Mouse (Mus musculus) limb, embryonic 10.5 days (tissue): ENCODE data around the gene Taf12. TPM values are rescaled to one million over a fixed set of nuclear protein-coding genes. Genes with fewer than 3 reads are reported as not detected.

Source experiments
- DNase-seq: peaks from one replicate; pipeline ENCODE4 v3.0.0-alpha.2; 2017; ENCODE audit warnings: low spot score
- H3K27ac ChIP-seq: fragments of 300-500 bp; sonication (generic); 2 replicates; pipeline ENCODE4 v1.5.1; 2016; ENCODE audit warnings: mild to moderate bottlenecking
- H3K27me3 ChIP-seq: fragments of 300-500 bp; sonication (generic); 2 replicates; pipeline ENCODE4 v1.6.1; 2016; ENCODE audit warnings: low read depth, mild to moderate bottlenecking; ENCODE audit not compliant: poor library complexity, severe bottlenecking
- H3K36me3 ChIP-seq: fragments of 300-500 bp; sonication (generic); 2 replicates; pipeline ENCODE4 v1.6.1; 2016; ENCODE audit warnings: mild to moderate bottlenecking, moderate library complexity
- H3K4me1 ChIP-seq: fragments of 300-500 bp; sonication (generic); 2 replicates; pipeline ENCODE4 v1.6.1; 2016
- H3K4me3 ChIP-seq: fragments of 300-500 bp; sonication (generic); 2 replicates; pipeline ENCODE4 v1.5.1; 2016; ENCODE audit warnings: mild to moderate bottlenecking, moderate library complexity
- H3K9me3 ChIP-seq: fragments of 300-500 bp; sonication (generic); replicated peaks from 2 replicates; pipeline ENCODE4 v1.6.1; 2016; ENCODE audit warnings: mild to moderate bottlenecking
- WGBS: fragments of 180-500 bp; shearing (Covaris S2); methylation state at CpG from one replicate; pipeline ENCODE4 v1.1.7; 2016; 5-methylcytosine and 5-hydroxymethylcytosine counted together
- polyA plus RNA-seq: library from polyadenylated mRNA; unstranded; fragments of >200 nt; fragmentation: Nextera tagmentation; extraction: Ambion mirVana; gene quantifications from 2 replicates; pipeline ENCODE4 v1.2.1, GENCODE M21; 2016

The Taf12 gene
- polyA plus RNA-seq: 60.9 and 62.9 TPM in 2 replicates

GRCm38 (mm10) chr4:132274156-132274862 is at the start of gene Taf12:
TSS of gene Taf12 (plus strand) at chr4:132274375.
- Histone ChIP-seq H3K36me3 (peaks cover 3% of the 10 kb centered on the region; the same call in 1 of the 2 replicates), H3K27me3 (no peaks in the 10 kb centered on the region), H3K4me3 (peak within 1 kb of the TSS; percentile 78), H3K27ac (peak within 1 kb of the TSS; percentile 89), H3K4me1 (peaks cover 12% of the 10 kb centered on the region), H3K9me3 (no peaks in the 10 kb centered on the region)
- under 1% methylated on average over 48 of the region's 48 CpGs for WGBS
- peak; percentile 97 for DNase-seq

- Histone ChIP-seq H3K27ac (no peak overlapping the region), H3K4me1 (no peaks in the 10 kb centered on the region), H3K36me3 (peaks cover 99% of the 10 kb centered on the region), H3K27me3 (no peaks in the 10 kb centered on the region), H3K4me3 (no peak overlapping the region), H3K9me3 (no peaks in the 10 kb centered on the region)
- WGBS: 95% methylated on average over 5 of the region's 5 CpGs
- DNase-seq: no peak
Measured at GRCm38 (mm10) chr4:132230422-132230821, 43.8 kb upstream of the Taf12 start.

GRCm38 (mm10) chr4:132234710-132235109 is 39.5 kb upstream of the Taf12 start:
- no peaks in the 10 kb centered on the region for H3K4me1 ChIP-seq
- H3K9me3 ChIP-seq: no peaks in the 10 kb centered on the region
- no peaks in the 10 kb centered on the region for H3K27me3 ChIP-seq
- no peak overlapping the region for H3K4me3 ChIP-seq
- WGBS: 95% methylated on average over 8 of the region's 8 CpGs
- no peak for DNase-seq
- H3K36me3 ChIP-seq: peaks cover 100% of the 10 kb centered on the region
- no peak overlapping the region for H3K27ac ChIP-seq

GRCm38 (mm10) chr4:132238356-132238755 is 35.8 kb upstream of the Taf12 start:
- no peak overlapping the region for H3K27ac ChIP-seq
- no peak overlapping the region for H3K4me3 ChIP-seq
- no peaks in the 10 kb centered on the region for H3K9me3 ChIP-seq
- WGBS: 91% methylated on average over 4 of the region's 4 CpGs
- H3K36me3 ChIP-seq: peaks cover 99% of the 10 kb centered on the region
- no peaks in the 10 kb centered on the region for H3K4me1 ChIP-seq
- DNase-seq: no peak
- no peaks in the 10 kb centered on the region for H3K27me3 ChIP-seq

GRCm38 (mm10) chr4:132240367-132240766 is 33.8 kb upstream of the Taf12 start:
- peaks cover 95% of the 10 kb centered on the region for H3K36me3 ChIP-seq

GRCm38 (mm10) chr4:132241208-132241607 is 33.0 kb upstream of the Taf12 start:
- Histone ChIP-seq H3K27me3 (no peaks in the 10 kb centered on the region), H3K4me3 (no peak overlapping the region), H3K9me3 (no peaks in the 10 kb centered on the region), H3K27ac (no peak overlapping the region), H3K36me3 (peaks cover 95% of the 10 kb centered on the region), H3K4me1 (no peaks in the 10 kb centered on the region)
- 96% methylated on average over 3 of the region's 3 CpGs for WGBS
- no peak for DNase-seq

More at GRCm38 (mm10) chr4:132240367-132240766, 33.8 kb upstream of the Taf12 start:
- no peaks in the 10 kb centered on the region for H3K9me3 ChIP-seq
- no peaks in the 10 kb centered on the region for H3K4me1 ChIP-seq
- no peaks in the 10 kb centered on the region for H3K27me3 ChIP-seq
- H3K4me3 ChIP-seq: no peak overlapping the region
- DNase-seq: no peak
- no peak overlapping the region for H3K27ac ChIP-seq
- 95% methylated on average over 3 of the region's 3 CpGs for WGBS

- no peak overlapping the region for H3K27ac ChIP-seq
- no peak overlapping the region for H3K4me3 ChIP-seq
- H3K27me3 ChIP-seq: no peaks in the 10 kb centered on the region
- 95% methylated on average over 3 of the region's 3 CpGs for WGBS
- peaks cover 94% of the 10 kb centered on the region for H3K36me3 ChIP-seq
- no peak for DNase-seq
- H3K4me1 ChIP-seq: no peaks in the 10 kb centered on the region
- H3K9me3 ChIP-seq: no peaks in the 10 kb centered on the region
Measured at GRCm38 (mm10) chr4:132245643-132246042, 28.5 kb upstream of the Taf12 start.

GRCm38 (mm10) chr4:132247451-132247997 is 26.7 kb upstream of the Taf12 start:
- WGBS: 84% methylated on average over 5 of the region's 5 CpGs
- H3K27me3 ChIP-seq: no peaks in the 10 kb centered on the region
- DNase-seq: no peak
- H3K36me3 ChIP-seq: peaks cover 93% of the 10 kb centered on the region
- no peak overlapping the region for H3K4me3 ChIP-seq
- no peak overlapping the region for H3K27ac ChIP-seq
- H3K9me3 ChIP-seq: no peaks in the 10 kb centered on the region
- no peaks in the 10 kb centered on the region for H3K4me1 ChIP-seq

- Histone ChIP-seq H3K27me3 (no peaks in the 10 kb centered on the region), H3K9me3 (no peaks in the 10 kb centered on the region), H3K4me1 (no peaks in the 10 kb centered on the region), H3K27ac (no peak overlapping the region), H3K36me3 (peaks cover 69% of the 10 kb centered on the region), H3K4me3 (no peak overlapping the region)
- WGBS: 92% methylated on average over 9 of the region's 9 CpGs
- DNase-seq: no peak
Measured at GRCm38 (mm10) chr4:132251596-132251995, 22.6 kb upstream of the Taf12 start.

- no peak for DNase-seq
- Histone ChIP-seq H3K36me3 (peaks cover 56% of the 10 kb centered on the region), H3K9me3 (no peaks in the 10 kb centered on the region), H3K27ac (no peak overlapping the region), H3K4me3 (no peak overlapping the region), H3K4me1 (no peaks in the 10 kb centered on the region), H3K27me3 (no peaks in the 10 kb centered on the region)
- WGBS: 93% methylated on average over 8 of the region's 8 CpGs
Measured at GRCm38 (mm10) chr4:132253128-132253527, 21.0 kb upstream of the Taf12 start.

- Histone ChIP-seq H3K27me3 (no peaks in the 10 kb centered on the region), H3K4me3 (no peak overlapping the region), H3K4me1 (no peaks in the 10 kb centered on the region), H3K36me3 (peaks cover 52% of the 10 kb centered on the region), H3K27ac (no peak overlapping the region), H3K9me3 (no peaks in the 10 kb centered on the region)
- WGBS: 94% methylated on average over 2 of the region's 2 CpGs
- DNase-seq: no peak
Measured at GRCm38 (mm10) chr4:132253622-132254021, 20.6 kb upstream of the Taf12 start.

GRCm38 (mm10) chr4:132254986-132255385 is 19.2 kb upstream of the Taf12 start:
- DNase-seq: no peak
- Histone ChIP-seq H3K4me3 (no peak overlapping the region), H3K9me3 (no peaks in the 10 kb centered on the region), H3K27me3 (no peaks in the 10 kb centered on the region), H3K4me1 (peaks cover 9% of the 10 kb centered on the region), H3K36me3 (peaks cover 38% of the 10 kb centered on the region), H3K27ac (no peak overlapping the region)
- 81% methylated on average over 3 of the region's 3 CpGs for WGBS

- H3K27me3 ChIP-seq: no peaks in the 10 kb centered on the region
- H3K27ac ChIP-seq: no peak overlapping the region
- peaks cover 15% of the 10 kb centered on the region for H3K4me1 ChIP-seq
- H3K36me3 ChIP-seq: peaks cover 24% of the 10 kb centered on the region
- no peaks in the 10 kb centered on the region for H3K9me3 ChIP-seq
- no peak for DNase-seq
- WGBS: 96% methylated on average over 3 of the region's 3 CpGs
- no peak overlapping the region for H3K4me3 ChIP-seq
Measured at GRCm38 (mm10) chr4:132256384-132256783, 17.8 kb upstream of the Taf12 start.
